Mouse (Mus musculus) limb, embryonic 14.5 days (tissue): ENCODE measurements around the gene C2cd5. TPM values are rescaled to one million over a fixed set of nuclear protein-coding genes. Genes with fewer than 3 reads are reported as not detected.

Source experiments
- ATAC-seq: fragments of 200-750 bp; cut with Nextera tagmentation; 2 replicates; pipeline ENCODE4 v1.8.0; 2017; ENCODE audit warnings: low read depth, moderate number of reproducible peaks, moderate TSS enrichment; ENCODE audit not compliant: low FRiP score
- DNase-seq: peaks from one replicate; pipeline ENCODE4 v3.0.0-alpha.2; 2015; ENCODE audit warnings: low spot score
- H3K27ac ChIP-seq: fragments of 300-500 bp; sonication (generic); replicated peaks from 2 replicates; pipeline ENCODE4 v1.5.1; 2014; ENCODE audit warnings: low read depth, mild to moderate bottlenecking, low read length, moderate library complexity, mixed read lengths
- H3K27me3 ChIP-seq: fragments of 300-500 bp; sonication (generic); 2 replicates; pipeline ENCODE4 v1.6.1; 2014; ENCODE audit warnings: low read length, mixed read lengths; ENCODE audit not compliant: control insufficient read depth, insufficient read depth
- H3K36me3 ChIP-seq: fragments of 300-500 bp; sonication (generic); 2 replicates; pipeline ENCODE4 v1.6.1; 2014; ENCODE audit warnings: mild to moderate bottlenecking, low read length, moderate library complexity, mixed read lengths; ENCODE audit not compliant: control insufficient read depth, insufficient read depth
- H3K4me1 ChIP-seq: fragments of 300-500 bp; sonication (generic); 2 replicates; pipeline ENCODE4 v1.6.1; 2014; ENCODE audit warnings: antibody characterized with exemption, low read length, mixed read lengths; ENCODE audit not compliant: control insufficient read depth, insufficient read depth
- H3K4me2 ChIP-seq: fragments of 300-500 bp; sonication (generic); replicated peaks from 2 replicates; pipeline ENCODE4 v1.6.1; 2014; ENCODE audit warnings: low read depth, mild to moderate bottlenecking, low read length, moderate library complexity; ENCODE audit not compliant: severe bottlenecking
- H3K4me3 ChIP-seq: fragments of 300-500 bp; sonication (generic); replicated peaks from 2 replicates; pipeline ENCODE4 v1.5.1; 2014; ENCODE audit warnings: low read length
- H3K9ac ChIP-seq: fragments of 300-500 bp; sonication (generic); 2 replicates; pipeline ENCODE4 v1.6.1; 2014; ENCODE audit warnings: mild to moderate bottlenecking, low read depth, low read length, moderate library complexity; ENCODE audit not compliant: severe bottlenecking
- H3K9me3 ChIP-seq: fragments of 300-500 bp; sonication (generic); 2 replicates; pipeline ENCODE4 v1.6.1; 2016; ENCODE audit warnings: low read length; ENCODE audit not compliant: control insufficient read depth
- POLR2A ChIP-seq: fragments of 200-500 bp; IDR thresholded peaks from 2 replicates; pipeline ENCODE4 v1.8.0; 2012; ENCODE audit warnings: inconsistent platforms, mild to moderate bottlenecking, moderate library complexity, borderline replicate concordance; ENCODE audit not compliant: insufficient read depth, insufficient read length; ENCODE audit errors: extremely low read depth
- WGBS: fragments of 180-500 bp; shearing (Covaris S2); extraction: QIAGEN DNeasy Blood & Tissue Kit; methylation state at CpG from one replicate; pipeline ENCODE4 v1.1.7; 2014; 5-methylcytosine and 5-hydroxymethylcytosine counted together
- polyA plus RNA-seq, 2 experiments: library from polyadenylated mRNA; depleted of rRNA in 1 of 2; stranded (reverse) in 1 of 2; unstranded in 1 of 2; fragments of >200 nt; fragmentation: Nextera tagmentation in 1 of 2; extraction: Ambion mirVana in 1 of 2; gene quantifications; 2 replicates each; pipeline versions ENCODE4 v1.2.1 to v1.2.3; 2012 to 2014

C2cd5 gene
- polyA plus RNA-seq, 2 experiments = 23.1 to 38.8 TPM

- ATAC-seq (no peak), DNase-seq (no peak)
- H3K4me2 ChIP-seq = no peak overlapping the region
- H3K36me3 ChIP-seq = peaks cover 21% of the 10 kb centered on the region
- no peak for TF ChIP-seq POLR2A
- WGBS = 90% methylated on average over 5 of the region's 5 CpGs
- no peak overlapping the region for H3K27ac ChIP-seq
- no peak overlapping the region for H3K9ac ChIP-seq
- no peaks in the 10 kb centered on the region; the same call in 1 of the 2 replicates for H3K9me3 ChIP-seq
- H3K4me3 ChIP-seq = no peak overlapping the region
- no peaks in the 10 kb centered on the region for H3K27me3 ChIP-seq
- no peaks in the 10 kb centered on the region for H3K4me1 ChIP-seq
These were observed 48.4 kb downstream of the C2cd5 start for GRCm38 (mm10) chr6:143051566-143051965.

DNA sequence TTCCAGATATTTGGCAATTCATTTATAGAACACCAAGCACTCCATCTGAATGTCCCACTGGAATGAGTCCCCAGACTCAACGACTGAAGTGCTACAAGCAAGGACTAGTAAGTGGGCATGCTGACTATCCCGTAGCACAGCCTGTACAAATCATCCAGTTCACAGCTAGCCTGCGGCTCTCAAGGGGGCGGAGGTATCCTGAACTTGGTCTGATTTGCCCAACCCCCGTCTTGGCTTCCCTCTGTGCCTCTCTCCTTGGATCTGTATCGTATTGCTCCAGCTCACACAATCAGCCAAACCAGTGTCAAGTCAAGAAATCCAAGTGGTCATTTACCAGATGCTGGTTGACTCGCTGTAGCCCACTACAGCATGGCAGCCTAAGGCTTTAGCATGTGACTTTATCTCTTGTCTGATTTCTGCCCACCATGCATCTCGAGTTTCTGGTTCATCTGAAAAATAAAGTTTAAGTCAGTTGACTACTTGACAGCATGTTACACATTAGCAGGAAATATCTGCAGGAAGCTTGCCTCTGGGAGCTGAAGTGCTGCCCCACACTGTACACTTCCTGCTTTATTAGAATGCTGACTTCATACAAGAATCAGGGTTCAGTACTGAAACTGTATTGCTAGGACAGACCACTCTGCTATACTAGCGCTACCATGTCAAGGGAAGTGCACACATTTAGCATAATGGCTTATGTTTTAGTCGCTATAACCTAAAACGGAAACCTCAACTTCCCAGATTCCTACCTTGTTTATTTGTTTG lies 50.0 kb downstream of the C2cd5 start:
- Histone ChIP-seq H3K4me3 (no peak overlapping the region), H3K27me3 (no peaks in the 10 kb centered on the region), H3K9ac (no peak overlapping the region), H3K36me3 (peaks cover 21% of the 10 kb centered on the region), H3K9me3 (no peaks in the 10 kb centered on the region; the same call in 1 of the 2 replicates), H3K27ac (no peak overlapping the region), H3K4me1 (no peaks in the 10 kb centered on the region), H3K4me2 (no peak overlapping the region)
- TF ChIP-seq POLR2A = no peak
- DNase-seq = no peak
- ATAC-seq = no peak
- 82% methylated on average over 11 of the region's 11 CpGs for WGBS

DNA sequence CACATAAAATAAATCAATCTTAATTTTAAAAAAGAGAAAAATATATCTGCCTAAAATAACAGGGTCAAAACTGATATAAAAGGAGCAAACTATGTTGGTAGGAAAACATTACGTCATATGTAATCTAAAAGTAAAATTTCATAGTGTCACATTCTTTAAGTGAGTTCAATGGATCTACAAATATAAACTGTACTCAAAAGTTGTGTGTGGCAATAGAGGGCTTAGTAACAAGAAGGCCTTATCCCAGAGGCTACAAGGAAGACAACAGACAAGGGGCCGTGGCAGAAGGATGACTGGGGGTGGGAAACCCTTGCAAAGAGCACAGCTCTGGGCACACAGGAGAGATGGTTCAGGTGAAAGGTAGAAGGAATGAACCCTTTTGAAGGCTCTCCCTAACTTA lies 50.8 kb downstream of the C2cd5 start:
- no peak for DNase-seq

DNA sequence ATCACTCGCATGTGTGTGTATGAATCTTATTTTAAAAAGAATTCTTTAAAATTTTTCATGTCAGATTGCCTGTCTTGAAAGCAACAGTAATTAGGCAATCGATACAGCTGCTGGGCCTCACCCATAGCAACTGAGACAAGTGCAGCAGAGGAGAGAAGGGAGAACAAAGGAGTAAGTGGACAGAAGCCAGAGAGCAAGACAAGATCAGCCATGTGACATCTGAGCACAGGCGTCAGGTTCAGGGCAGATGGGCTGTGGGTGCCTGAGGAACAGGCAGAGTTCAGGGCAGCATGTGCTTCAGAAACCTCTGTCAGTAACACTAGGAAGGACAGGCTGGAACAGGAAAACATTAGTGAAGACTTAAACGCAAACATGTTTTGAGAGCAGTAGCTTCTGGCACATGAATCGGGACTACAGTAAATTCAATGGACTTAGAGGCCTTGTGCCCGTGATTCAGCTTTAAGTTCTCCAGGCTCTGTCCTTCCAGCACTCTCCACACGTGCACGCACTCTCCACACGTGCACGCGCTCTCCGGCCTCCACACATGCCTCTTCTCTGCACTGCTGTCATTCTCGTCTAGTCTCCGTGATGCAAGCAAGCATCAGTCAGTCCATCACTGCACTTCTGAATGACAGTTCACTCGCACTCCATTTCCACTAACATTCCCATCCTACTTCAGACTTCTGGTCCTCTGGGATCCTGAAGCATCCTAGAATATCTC lies 52.2 kb downstream of the C2cd5 start:
- Histone ChIP-seq H3K4me2 (no peak overlapping the region), H3K9ac (no peak overlapping the region), H3K4me1 (no peaks in the 10 kb centered on the region), H3K4me3 (no peak overlapping the region), H3K36me3 (peaks cover 16% of the 10 kb centered on the region), H3K9me3 (no peaks in the 10 kb centered on the region; the same call in 1 of the 2 replicates), H3K27ac (no peak overlapping the region), H3K27me3 (no peaks in the 10 kb centered on the region)
- DNase-seq = no peak
- WGBS = 86% methylated on average over 15 of the region's 15 CpGs
- TF ChIP-seq POLR2A = no peak
- ATAC-seq = no peak

More for the DNA sequence above, 50.8 kb downstream of the C2cd5 start:
- Histone ChIP-seq H3K4me1 (no peaks in the 10 kb centered on the region), H3K9me3 (no peaks in the 10 kb centered on the region; the same call in 1 of the 2 replicates), H3K4me2 (no peak overlapping the region), H3K36me3 (peaks cover 16% of the 10 kb centered on the region), H3K27me3 (no peaks in the 10 kb centered on the region), H3K4me3 (no peak overlapping the region), H3K9ac (no peak overlapping the region), H3K27ac (no peak overlapping the region)
- ATAC-seq = no peak
- WGBS = 95% methylated on average over 2 of the region's 2 CpGs
- no peak for TF ChIP-seq POLR2A

DNA sequence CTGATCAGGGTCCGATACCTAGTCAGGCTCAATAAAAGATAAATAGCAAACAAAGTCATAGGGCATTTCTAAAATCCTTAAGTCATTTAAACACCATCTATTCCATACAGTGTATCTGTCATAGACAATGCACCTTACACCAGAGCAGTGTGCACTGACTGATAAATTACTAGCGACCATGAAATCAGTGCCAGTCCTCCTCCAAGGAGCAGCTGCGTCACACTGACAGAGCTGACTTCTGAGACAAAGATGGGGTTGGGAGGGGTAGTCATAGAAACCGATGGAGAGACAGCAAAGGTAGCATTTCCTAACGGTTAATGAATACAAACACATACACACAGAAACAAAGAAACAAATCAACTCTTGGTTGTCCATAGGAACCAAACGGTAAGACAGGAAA lies 58.4 kb downstream of the C2cd5 start:
- Histone ChIP-seq H3K4me3 (no peak overlapping the region), H3K4me2 (no peak overlapping the region), H3K27me3 (no peaks in the 10 kb centered on the region), H3K9ac (no peak overlapping the region), H3K4me1 (no peaks in the 10 kb centered on the region), H3K9me3 (no peaks in the 10 kb centered on the region), H3K36me3 (peaks cover 33% of the 10 kb centered on the region), H3K27ac (no peak overlapping the region)
- WGBS = 85% methylated on average over 6 of the region's 6 CpGs
- DNase-seq = no peak
- TF ChIP-seq POLR2A = no peak
- ATAC-seq = no peak
